Mouse (Mus musculus) mature B cell (primary cell): Measurements from ENCODE around the gene Ammecr1.

Source experiments
- in situ Hi-C: fragments of 300-500 bp; cut with MboI; formaldehyde crosslinking; loops from 2 replicates; pipeline ENCODE4 v1.14.3; 2019

Ammecr1 gene

GRCm38 (mm10) chrX:142966008-142966966 lies at the start of gene Ammecr1:
TSS of gene Ammecr1 (minus strand) at chrX:142966728.
- in situ Hi-C loops, result no loop called here

- in situ Hi-C loops, result no loop called here
These were observed 47.6 kb upstream of the Ammecr1 start for GRCm38 (mm10) chrX:143014118-143014517.

DNA sequence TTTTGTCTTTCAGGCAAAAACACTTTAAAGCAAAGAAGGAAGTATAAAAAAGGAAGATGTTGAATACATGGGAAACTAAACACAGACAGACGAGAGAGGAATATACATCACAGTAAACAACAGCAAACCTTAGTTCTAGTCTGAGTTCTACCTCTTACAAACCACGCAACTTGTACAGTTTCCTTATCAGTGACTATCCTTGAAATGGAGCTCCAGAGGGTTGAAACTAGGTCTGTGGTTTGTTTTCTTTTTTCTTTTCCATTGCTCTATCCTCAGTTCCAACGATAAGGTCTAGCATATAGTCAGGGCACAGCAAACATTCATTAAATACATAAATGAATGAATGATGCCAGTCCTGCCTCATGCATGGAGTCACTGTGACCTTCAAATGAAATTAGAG lies 45.8 kb upstream of the Ammecr1 start:
- in situ Hi-C loops, result no loop called here

GRCm38 (mm10) chrX:143011865-143012264 lies 45.3 kb upstream of the Ammecr1 start:
- in situ Hi-C loops, result no loop called here

GRCm38 (mm10) chrX:143004131-143004846 lies 37.8 kb upstream of the Ammecr1 start:
- in situ Hi-C loops, result no loop called here

DNA sequence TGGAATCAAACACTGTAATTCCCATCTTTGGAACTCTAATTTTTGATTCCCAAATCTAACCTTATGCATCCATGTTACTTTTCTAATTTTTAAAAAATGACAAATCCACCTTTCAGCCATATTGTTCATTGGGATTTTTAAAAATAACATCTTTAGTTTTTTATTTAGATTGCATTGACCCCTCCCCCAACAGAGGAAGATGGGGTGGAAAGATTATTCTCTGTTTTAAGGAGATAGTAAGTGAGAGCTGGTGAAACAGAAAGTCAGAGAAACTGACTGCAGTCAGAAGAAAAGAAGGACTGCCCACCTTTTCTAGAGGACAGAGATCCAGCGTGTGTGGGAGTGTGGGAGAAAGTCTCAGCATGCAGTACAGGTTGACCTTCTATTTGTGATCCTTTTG lies 30.7 kb upstream of the Ammecr1 start:
- in situ Hi-C loops, result no loop called here

GRCm38 (mm10) chrX:142994514-142994913 lies 28.0 kb upstream of the Ammecr1 start:
- in situ Hi-C loops, result no loop called here

GRCm38 (mm10) chrX:142984170-142984569 lies 17.6 kb upstream of the Ammecr1 start:
- in situ Hi-C loops, result no loop called here

DNA sequence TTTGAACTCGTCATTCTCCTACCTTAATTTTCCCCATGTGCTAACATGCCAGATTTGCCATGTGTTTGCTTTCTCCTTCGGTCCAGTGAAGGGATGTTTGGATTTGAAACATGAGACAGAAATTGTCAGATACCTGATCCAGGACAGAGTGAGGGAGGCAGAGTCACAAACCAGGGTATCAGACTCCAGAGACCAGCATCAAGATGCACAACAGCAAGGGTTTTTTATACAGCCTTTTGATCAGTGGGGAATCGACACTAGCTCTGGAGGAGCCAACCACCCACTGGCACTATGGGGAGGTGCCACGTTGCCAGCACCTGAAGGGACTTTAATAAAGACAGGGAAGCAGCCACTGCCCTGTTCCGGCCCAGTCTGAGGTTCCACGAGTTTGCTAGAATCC lies 17.1 kb upstream of the Ammecr1 start:
- in situ Hi-C loops, result no loop called here

GRCm38 (mm10) chrX:142981530-142982130 lies 15.1 kb upstream of the Ammecr1 start:
- in situ Hi-C loops, result no loop called here

GRCm38 (mm10) chrX:142980855-142981529 lies 14.5 kb upstream of the Ammecr1 start:
- in situ Hi-C loops, result no loop called here

DNA sequence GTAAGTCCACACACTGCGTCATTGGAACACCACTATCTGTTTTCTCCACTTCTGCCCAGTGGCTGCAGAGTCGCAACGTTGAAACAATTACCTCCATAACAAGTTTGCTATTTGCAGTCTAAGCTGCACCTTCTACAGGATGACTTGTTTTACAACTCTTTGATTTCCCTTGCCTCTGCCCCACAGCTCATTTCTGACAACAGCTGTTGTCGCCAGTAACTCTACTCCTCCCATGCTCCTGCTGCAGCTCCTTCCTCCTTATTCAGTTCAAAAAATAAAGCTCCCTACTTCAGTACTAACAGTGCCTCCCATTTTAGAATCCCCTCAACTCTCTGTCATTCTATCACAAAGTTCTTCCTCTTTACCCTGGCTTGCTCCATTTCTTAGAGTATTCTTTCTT lies 12.7 kb upstream of the Ammecr1 start:
- in situ Hi-C loops, result no loop called here

DNA sequence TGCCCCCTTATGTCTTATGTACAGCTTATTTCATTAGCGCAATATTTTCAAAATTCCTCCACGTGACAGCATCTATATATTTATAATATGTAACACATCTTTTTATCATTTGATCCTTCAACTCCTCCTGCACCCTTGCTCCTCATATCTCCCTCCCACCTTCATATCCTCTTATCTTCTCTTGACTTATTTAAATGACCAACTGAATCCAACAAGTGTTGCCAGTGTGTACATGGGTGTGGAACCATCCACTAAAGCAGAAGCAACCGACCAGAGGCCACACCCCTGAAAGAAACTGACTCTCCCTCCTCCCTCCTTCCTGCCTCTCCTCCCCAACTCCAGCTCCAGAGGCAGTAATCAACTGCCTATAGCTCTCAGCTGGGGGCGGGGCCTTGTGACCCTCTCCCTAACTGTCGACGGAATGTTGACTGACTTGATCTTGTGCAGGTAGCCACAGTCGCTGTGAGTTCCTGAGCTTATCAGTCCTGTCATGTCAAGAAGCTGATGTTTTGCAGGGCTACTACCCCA lies 6.0 kb upstream of the Ammecr1 start:
- in situ Hi-C loops, result no loop called here

- in situ Hi-C loops, result no loop called here
These were observed 5.2 kb upstream of the Ammecr1 start for GRCm38 (mm10) chrX:142971759-142972158.

DNA sequence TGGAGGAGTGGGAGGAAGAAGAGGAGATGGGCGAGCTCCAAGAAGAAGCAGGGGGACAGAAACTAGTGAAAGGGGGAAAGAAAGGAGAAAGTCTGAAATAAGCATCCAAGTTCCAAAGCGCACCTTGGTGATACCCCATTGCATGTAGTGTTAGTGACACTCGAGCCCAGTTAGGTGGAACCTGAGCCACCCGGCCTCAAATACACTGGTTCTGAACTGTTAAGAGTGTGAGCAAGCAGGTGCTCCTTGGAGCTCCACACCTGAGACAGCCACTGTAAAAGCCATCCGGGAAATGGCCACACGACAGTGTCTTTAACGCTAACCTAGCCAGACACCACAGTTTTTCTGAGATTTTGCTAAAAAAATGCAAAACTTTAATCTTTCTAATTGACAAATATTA lies 539 bp upstream of the Ammecr1 start:
- in situ Hi-C loops, result no loop called here

- in situ Hi-C loops, result no loop called here
These were observed 1.1 kb downstream of the Ammecr1 start for GRCm38 (mm10) chrX:142965236-142966007.

DNA sequence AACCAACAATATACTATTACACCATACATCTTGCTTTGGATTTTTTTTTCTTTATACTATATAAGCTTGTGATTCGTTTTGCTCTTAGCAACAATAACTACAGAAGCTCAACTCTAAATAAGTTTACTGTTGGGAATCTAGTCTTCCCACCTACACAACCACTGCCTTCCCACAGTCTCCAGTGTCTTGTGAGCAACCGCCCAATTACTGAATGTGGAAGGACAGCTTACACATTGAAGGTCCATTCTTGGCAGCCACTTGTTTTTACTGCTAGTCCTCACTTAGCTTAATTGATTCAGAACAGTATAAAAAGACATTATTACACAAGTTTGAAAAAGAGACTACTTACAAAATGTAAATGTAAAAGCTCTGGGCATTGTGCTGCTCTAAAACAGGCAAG lies 6.1 kb downstream of the Ammecr1 start:
- in situ Hi-C loops, result no loop called here

DNA sequence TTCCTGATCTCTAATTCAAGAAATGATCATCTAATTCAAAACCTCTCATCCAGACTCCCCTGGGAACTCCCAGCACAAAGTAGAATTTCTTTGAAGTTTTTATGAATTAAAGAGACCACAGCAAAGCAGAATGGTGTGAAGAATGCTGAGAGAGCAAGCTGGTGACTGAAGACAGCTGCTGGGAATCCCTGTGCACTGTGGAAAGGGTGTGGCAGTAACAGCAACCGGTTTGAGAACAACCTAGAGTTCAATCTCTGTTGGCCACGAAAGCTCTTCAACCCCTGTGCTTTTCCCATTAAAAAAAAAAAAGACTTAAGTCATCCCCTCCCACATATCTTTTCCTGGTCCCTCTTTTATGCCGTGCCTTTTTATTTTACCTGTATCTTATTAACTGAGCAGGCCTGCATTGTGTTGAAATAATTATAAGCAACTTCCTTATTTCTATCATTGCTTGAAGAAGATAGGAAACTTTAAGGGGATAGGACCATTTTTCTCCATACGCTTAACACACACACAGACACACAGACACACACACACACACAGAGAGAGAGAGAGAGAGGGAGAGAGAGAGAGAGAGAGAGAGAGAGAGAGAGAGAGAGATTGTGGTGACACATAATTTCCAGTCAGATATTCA lies 6.7 kb downstream of the Ammecr1 start:
- in situ Hi-C loops, result no loop called here

- in situ Hi-C loops, result no loop called here
These were observed 38.1 kb downstream of the Ammecr1 start for GRCm38 (mm10) chrX:142928430-142928829.

DNA sequence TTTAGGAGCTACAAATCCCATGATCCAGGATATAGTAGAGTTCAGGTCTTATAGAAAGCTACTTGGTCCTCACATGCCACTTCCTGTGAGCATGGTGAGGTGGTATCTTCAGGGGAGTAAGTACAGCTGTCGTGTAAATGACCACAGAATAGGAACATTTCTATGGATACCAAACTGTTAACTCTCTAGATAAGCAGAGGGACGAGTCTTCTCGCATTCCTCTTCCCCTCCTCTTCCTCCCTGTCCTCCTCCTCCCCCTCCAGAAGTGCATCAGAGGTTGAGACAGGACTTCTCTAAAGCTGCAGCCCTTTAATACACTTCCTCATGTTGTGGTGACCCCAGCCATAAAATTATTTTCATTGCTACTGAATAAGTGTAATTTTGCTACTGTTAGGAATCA lies 49.1 kb downstream of the Ammecr1 start:
- in situ Hi-C loops, result no loop called here

- in situ Hi-C loops, result no loop called here
These were observed 49.8 kb downstream of the Ammecr1 start for GRCm38 (mm10) chrX:142916719-142917118.
